12 mouse cellular contexts compared by ENCODE assay signal in genomic region chr19:10980210-10980609, GRCm38 (mm10). TPM values are rescaled to one million over a fixed set of nuclear protein-coding genes. Genes with fewer than 3 reads are reported as not detected.
A peak's percentile ranks its signal among the peaks of the same experiment; 100 is the strongest.
DNase-seq lines count a peak whose midpoint lies in the region; ATAC-seq lines count a peak whose summit lies in the region.
"Had no signal": no experiment of that assay in that cellular context is flagged by ENCODE, and none has a peak within 500 bp of the region (broad histone marks: within the 10 kb centered on the region; RNA-seq: fewer than 3 reads in every experiment).

No protein-coding gene starts in this region.

- no peak overlapping the region for H3K9ac ChIP-seq in forebrain, embryonic 11.5 days (ENCODE audit: low read length)
- no peak overlapping the region for H3K9ac ChIP-seq in hindbrain, embryonic 15.5 days
- no peak overlapping the region for H3K9ac ChIP-seq in hindbrain, embryonic 14.5 days
- no peak overlapping the region for H3K9ac ChIP-seq in neural tube, embryonic 13.5 days
- H3K9ac ChIP-seq in neural tube, embryonic 15.5 days (replicated peaks) = no peak overlapping the region
- H3K9ac ChIP-seq: liver, embryonic 13.5 days had no signal

- WGBS in forebrain, embryonic 11.5 days = 86% methylated on average over 5 of the region's 5 CpGs
- WGBS in forebrain, embryonic 10.5 days = 95% methylated on average over 5 of the region's 5 CpGs
- 76% methylated on average over 5 of the region's 5 CpGs for WGBS in hindbrain, embryonic 15.5 days
- 90% methylated on average over 5 of the region's 5 CpGs for WGBS in hindbrain, embryonic 14.5 days
- WGBS in neural tube, embryonic 13.5 days = 84% methylated on average over 5 of the region's 5 CpGs
- WGBS in neural tube, embryonic 15.5 days = 96% methylated on average over 5 of the region's 5 CpGs

- no peaks in the 10 kb centered on the region for H3K27me3 ChIP-seq in forebrain, embryonic 11.5 days (ENCODE audit: control insufficient read depth, insufficient read depth, low read length)
- H3K27me3 ChIP-seq in forebrain, embryonic 10.5 days (ENCODE audit: poor library complexity, severe bottlenecking) = 0 out of 2 replicates have a peak, but pooled peaks cover 7% of the 10 kb centered on the region
- H3K27me3 ChIP-seq in hindbrain, embryonic 15.5 days = no peaks in the 10 kb centered on the region
- H3K27me3 ChIP-seq in hindbrain, embryonic 14.5 days (ENCODE audit: control insufficient read depth, insufficient read depth, low read length) = no peaks in the 10 kb centered on the region
- H3K27me3 ChIP-seq in neural tube, embryonic 13.5 days = no peaks in the 10 kb centered on the region
- H3K27me3 ChIP-seq in neural tube, embryonic 15.5 days (replicated peaks) = no peaks in the 10 kb centered on the region
- H3K27me3 ChIP-seq: liver, embryonic 13.5 days had no signal

- ATAC-seq in forebrain, embryonic 11.5 days (replicated peaks; ENCODE audit: low FRiP score) = 0 out of 2 replicates have a peak, but pooled peaks have one; percentile 19
- ATAC-seq in hindbrain, embryonic 15.5 days (ENCODE audit: low FRiP score, low read depth) = peak; percentile 4; the same call in 1 of the 2 replicates
- ATAC-seq in hindbrain, embryonic 14.5 days (ENCODE audit: low FRiP score) = no peak
- ATAC-seq in neural tube, embryonic 13.5 days (ENCODE audit: low read depth) = 0 out of 2 replicates have a peak, but pooled peaks have one; percentile 32
- ATAC-seq in neural tube, embryonic 15.5 days (ENCODE audit: low FRiP score) = no peak

- no peak overlapping the region for H3K4me3 ChIP-seq in forebrain, embryonic 11.5 days (ENCODE audit: low read depth, low read length)
- no peak overlapping the region for H3K4me3 ChIP-seq in forebrain, embryonic 10.5 days
- H3K4me3 ChIP-seq in hindbrain, embryonic 15.5 days = no peak overlapping the region
- no peak overlapping the region for H3K4me3 ChIP-seq in hindbrain, embryonic 14.5 days (replicated peaks; ENCODE audit: low read length)
- H3K4me3 ChIP-seq in neural tube, embryonic 13.5 days = no peak overlapping the region
- no peak overlapping the region for H3K4me3 ChIP-seq in neural tube, embryonic 15.5 days (replicated peaks)
- H3K4me3 ChIP-seq: erythroblast, embryonic 14.5 days; liver, embryonic 13.5 days had no signal

- H3K4me2 ChIP-seq in forebrain, embryonic 11.5 days (ENCODE audit: low read depth, low read length, severe bottlenecking) = no peak overlapping the region
- no peak overlapping the region for H3K4me2 ChIP-seq in hindbrain, embryonic 15.5 days
- no peak overlapping the region for H3K4me2 ChIP-seq in hindbrain, embryonic 14.5 days (replicated peaks)
- no peak overlapping the region for H3K4me2 ChIP-seq in neural tube, embryonic 13.5 days
- no peak overlapping the region for H3K4me2 ChIP-seq in neural tube, embryonic 15.5 days

- H3K4me1 ChIP-seq in forebrain, embryonic 11.5 days (replicated peaks; ENCODE audit: control insufficient read depth, insufficient read depth, low read length) = no peaks in the 10 kb centered on the region
- peaks cover 10% of the 10 kb centered on the region for H3K4me1 ChIP-seq in forebrain, embryonic 10.5 days
- peaks cover 6% of the 10 kb centered on the region; the same call in 1 of the 2 replicates for H3K4me1 ChIP-seq in hindbrain, embryonic 15.5 days (replicated peaks)
- H3K4me1 ChIP-seq in hindbrain, embryonic 14.5 days (replicated peaks; ENCODE audit: control insufficient read depth, insufficient read depth, low read length) = no peaks in the 10 kb centered on the region
- peaks cover 6% of the 10 kb centered on the region; the same call in 1 of the 2 replicates for H3K4me1 ChIP-seq in neural tube, embryonic 13.5 days (replicated peaks)
- peaks cover 6% of the 10 kb centered on the region for H3K4me1 ChIP-seq in neural tube, embryonic 15.5 days

- H3K9me3 ChIP-seq in forebrain, embryonic 11.5 days (ENCODE audit: control insufficient read depth, low read length) = no peaks in the 10 kb centered on the region
- H3K9me3 ChIP-seq in forebrain, embryonic 10.5 days = no peaks in the 10 kb centered on the region
- no peaks in the 10 kb centered on the region for H3K9me3 ChIP-seq in hindbrain, embryonic 15.5 days
- H3K9me3 ChIP-seq in hindbrain, embryonic 14.5 days (ENCODE audit: control insufficient read depth, low read length) = no peaks in the 10 kb centered on the region
- H3K9me3 ChIP-seq in neural tube, embryonic 13.5 days = no peaks in the 10 kb centered on the region
- no peaks in the 10 kb centered on the region for H3K9me3 ChIP-seq in neural tube, embryonic 15.5 days (replicated peaks)
- H3K9me3 ChIP-seq: liver, embryonic 13.5 days had no signal

- DNase-seq in forebrain, embryonic 11.5 days (ENCODE audit: low spot score) = no peak
- DNase-seq in forebrain, embryonic 10.5 days (ENCODE audit: extremely low spot score, low spot score) = no peak
- no peak for DNase-seq in hindbrain, embryonic 14.5 days (ENCODE audit: low spot score)
- peak; percentile 35 for DNase-seq in naive thymus-derived CD4-positive, alpha-beta T cell, adult 2 months (ENCODE audit: low read depth)
- DNase-seq in urinary bladder, postnatal 14 days (ENCODE audit: low spot score) = no peak

- H3K36me3 ChIP-seq in forebrain, embryonic 11.5 days (ENCODE audit: control insufficient read depth, insufficient read depth, low read length) = no peaks in the 10 kb centered on the region
- no peaks in the 10 kb centered on the region for H3K36me3 ChIP-seq in forebrain, embryonic 10.5 days (replicated peaks)
- no peaks in the 10 kb centered on the region for H3K36me3 ChIP-seq in hindbrain, embryonic 15.5 days
- no peaks in the 10 kb centered on the region for H3K36me3 ChIP-seq in hindbrain, embryonic 14.5 days (replicated peaks; ENCODE audit: control insufficient read depth, insufficient read depth)
- no peaks in the 10 kb centered on the region for H3K36me3 ChIP-seq in neural tube, embryonic 13.5 days
- H3K36me3 ChIP-seq in neural tube, embryonic 15.5 days = no peaks in the 10 kb centered on the region
- H3K36me3 ChIP-seq: liver, embryonic 13.5 days had no signal

- no peak overlapping the region for H3K27ac ChIP-seq in forebrain, embryonic 11.5 days (ENCODE audit: low read depth, low read length)
- no peak overlapping the region; the same call in 1 of the 2 replicates for H3K27ac ChIP-seq in forebrain, embryonic 10.5 days
- no peak overlapping the region for H3K27ac ChIP-seq in hindbrain, embryonic 15.5 days (replicated peaks)
- H3K27ac ChIP-seq in hindbrain, embryonic 14.5 days = no peak overlapping the region
- H3K27ac ChIP-seq in neural tube, embryonic 13.5 days (replicated peaks) = no peak overlapping the region
- no peak overlapping the region for H3K27ac ChIP-seq in neural tube, embryonic 15.5 days (replicated peaks)
- H3K27ac ChIP-seq: liver, embryonic 13.5 days had no signal

RNA-seq across cellular contexts. Expression of gene Ms4a10, which starts 5.7 kb away (rescaled TPM):
- polyA plus RNA-seq in forebrain, embryonic 11.5 days (2014; fragmentation: Nextera tagmentation; extraction: Ambion mirVana) = not detected in 2 replicates
- not detected in 2 replicates for polyA plus RNA-seq in forebrain, embryonic 10.5 days (2016; fragmentation: Nextera tagmentation; extraction: Ambion mirVana)
- not detected in 2 replicates for polyA plus RNA-seq in hindbrain, embryonic 15.5 days (2015; fragmentation: Nextera tagmentation; extraction: Ambion mirVana)
- polyA plus RNA-seq in hindbrain, embryonic 14.5 days (2014; fragmentation: Nextera tagmentation; extraction: Ambion mirVana) = not detected in 2 replicates
- polyA plus RNA-seq in neural tube, embryonic 13.5 days (2015; fragmentation: Nextera tagmentation; extraction: Ambion mirVana) = not detected in 2 replicates
- polyA plus RNA-seq in neural tube, embryonic 15.5 days (2015; fragmentation: Nextera tagmentation; extraction: Ambion mirVana) = 1.0 TPM in 1 of 2 replicates, not detected in the other
- polyA plus RNA-seq: erythroblast, embryonic 14.5 days; heart, embryonic 14.5 days; kidney, adult 2 months; liver, embryonic 13.5 days had no signal

RNA-seq across cellular contexts. Expression of gene Ms4a15, which starts 12.8 kb away (rescaled TPM):
- not detected in 2 replicates for polyA plus RNA-seq in forebrain, embryonic 11.5 days (2014; fragmentation: Nextera tagmentation; extraction: Ambion mirVana)
- 0.11 TPM in 1 of 2 replicates, not detected in the other for polyA plus RNA-seq in forebrain, embryonic 10.5 days (2016; fragmentation: Nextera tagmentation; extraction: Ambion mirVana)
- 0.17 TPM in 1 of 2 replicates, not detected in the other for polyA plus RNA-seq in hindbrain, embryonic 15.5 days (2015; fragmentation: Nextera tagmentation; extraction: Ambion mirVana)
- polyA plus RNA-seq in hindbrain, embryonic 14.5 days (2014; fragmentation: Nextera tagmentation; extraction: Ambion mirVana) = not detected in 2 replicates
- not detected in 2 replicates for polyA plus RNA-seq in neural tube, embryonic 13.5 days (2015; fragmentation: Nextera tagmentation; extraction: Ambion mirVana)
- not detected in 2 replicates for polyA plus RNA-seq in neural tube, embryonic 15.5 days (2015; fragmentation: Nextera tagmentation; extraction: Ambion mirVana)
- polyA plus RNA-seq: erythroblast, embryonic 14.5 days; kidney, adult 2 months; liver, embryonic 13.5 days had no signal

RNA-seq across cellular contexts. Expression of gene Ccdc86, which starts 31.1 kb away (rescaled TPM):
- 28.1 and 31.2 TPM in 2 replicates for polyA plus RNA-seq in forebrain, embryonic 11.5 days (2014; fragmentation: Nextera tagmentation; extraction: Ambion mirVana)
- 45.0 and 46.0 TPM in 2 replicates for polyA plus RNA-seq in forebrain, embryonic 10.5 days (2016; fragmentation: Nextera tagmentation; extraction: Ambion mirVana)
- polyA plus RNA-seq in hindbrain, embryonic 15.5 days (2015; fragmentation: Nextera tagmentation; extraction: Ambion mirVana) = 14.6 and 14.9 TPM in 2 replicates
- 11.6 and 12.8 TPM in 2 replicates for polyA plus RNA-seq in hindbrain, embryonic 14.5 days (2014; fragmentation: Nextera tagmentation; extraction: Ambion mirVana)
- polyA plus RNA-seq in neural tube, embryonic 13.5 days (2015; fragmentation: Nextera tagmentation; extraction: Ambion mirVana) = 14.6 and 15.3 TPM in 2 replicates
- 12.7 and 16.9 TPM in 2 replicates for polyA plus RNA-seq in neural tube, embryonic 15.5 days (2015; fragmentation: Nextera tagmentation; extraction: Ambion mirVana)

RNA-seq across cellular contexts. Expression of gene Ms4a18, which starts 37.6 kb away (rescaled TPM):
- not detected in 2 replicates for polyA plus RNA-seq in forebrain, embryonic 11.5 days (2014; fragmentation: Nextera tagmentation; extraction: Ambion mirVana)
- polyA plus RNA-seq in forebrain, embryonic 10.5 days (2016; fragmentation: Nextera tagmentation; extraction: Ambion mirVana) = not detected in 2 replicates
- polyA plus RNA-seq in hindbrain, embryonic 15.5 days (2015; fragmentation: Nextera tagmentation; extraction: Ambion mirVana) = not detected in 2 replicates
- polyA plus RNA-seq in hindbrain, embryonic 14.5 days (2014; fragmentation: Nextera tagmentation; extraction: Ambion mirVana) = not detected in 2 replicates
- polyA plus RNA-seq in neural tube, embryonic 13.5 days (2015; fragmentation: Nextera tagmentation; extraction: Ambion mirVana) = not detected in 2 replicates
- polyA plus RNA-seq in neural tube, embryonic 15.5 days (2015; fragmentation: Nextera tagmentation; extraction: Ambion mirVana) = 1.6 TPM in 1 of 2 replicates, not detected in the other
- polyA plus RNA-seq: erythroblast, embryonic 14.5 days; heart, embryonic 14.5 days; kidney, adult 2 months; liver, embryonic 13.5 days had no signal

RNA-seq across cellular contexts. Expression of gene Ptgdr2, which starts 43.2 kb away (rescaled TPM):
- 0.09 TPM in 1 of 2 replicates, not detected in the other for polyA plus RNA-seq in forebrain, embryonic 11.5 days (2014; fragmentation: Nextera tagmentation; extraction: Ambion mirVana)
- polyA plus RNA-seq in forebrain, embryonic 10.5 days (2016; fragmentation: Nextera tagmentation; extraction: Ambion mirVana) = 0.06 and 0.09 TPM in 2 replicates
- 0.08 and 0.09 TPM in 2 replicates for polyA plus RNA-seq in hindbrain, embryonic 15.5 days (2015; fragmentation: Nextera tagmentation; extraction: Ambion mirVana)
- 0.23 and 0.24 TPM in 2 replicates for polyA plus RNA-seq in hindbrain, embryonic 14.5 days (2014; fragmentation: Nextera tagmentation; extraction: Ambion mirVana)
- polyA plus RNA-seq in neural tube, embryonic 13.5 days (2015; fragmentation: Nextera tagmentation; extraction: Ambion mirVana) = not detected in 2 replicates
- polyA plus RNA-seq in neural tube, embryonic 15.5 days (2015; fragmentation: Nextera tagmentation; extraction: Ambion mirVana) = 0.19 TPM in 1 of 2 replicates, not detected in the other
- polyA plus RNA-seq: erythroblast, embryonic 14.5 days; liver, embryonic 13.5 days had no signal

Comparison
In these comparisons a context has a peak if more than half of its experiments do, and no peak if none do; other contexts are left out.
1. ATAC-seq: peak in forebrain, embryonic 11.5 days (single experiment), hindbrain, embryonic 15.5 days (single experiment) and neural tube, embryonic 13.5 days (single experiment); none in hindbrain, embryonic 14.5 days (single experiment) and neural tube, embryonic 15.5 days (single experiment).